Mouse (Mus musculus) forebrain, embryonic 11.5 days (tissue): ENCODE data around the gene Tmem200b. TPM values are rescaled to one million over a fixed set of nuclear protein-coding genes. Genes with fewer than 3 reads are reported as not detected.
A peak's percentile ranks its signal among the peaks of the same experiment; 100 is the strongest.

Source experiments
- ATAC-seq: fragments of 200-750 bp; cut with Nextera tagmentation; replicated peaks from 2 replicates; pipeline ENCODE4 v1.8.0; 2017; ENCODE audit warnings: moderate TSS enrichment; ENCODE audit not compliant: low FRiP score
- DNase-seq: peaks from one replicate; pipeline ENCODE4 v3.0.0-alpha.2; 2017; ENCODE audit warnings: low spot score
- H3K27ac ChIP-seq: fragments of 300-500 bp; sonication (generic); 2 replicates; pipeline ENCODE4 v1.5.1; 2014; ENCODE audit warnings: low read depth, low read length
- H3K27me3 ChIP-seq: fragments of 300-500 bp; sonication (generic); 2 replicates; pipeline ENCODE4 v1.6.1; 2014; ENCODE audit warnings: mild to moderate bottlenecking, low read length, mixed read lengths; ENCODE audit not compliant: control insufficient read depth, insufficient read depth
- H3K36me3 ChIP-seq: fragments of 300-500 bp; sonication (generic); 2 replicates; pipeline ENCODE4 v1.6.1; 2014; ENCODE audit warnings: mild to moderate bottlenecking, low read length, moderate library complexity, mixed read lengths; ENCODE audit not compliant: control insufficient read depth, insufficient read depth
- H3K4me1 ChIP-seq: fragments of 300-500 bp; sonication (generic); replicated peaks from 2 replicates; pipeline ENCODE4 v1.6.1; 2014; ENCODE audit warnings: low read length, mixed read lengths; ENCODE audit not compliant: control insufficient read depth, insufficient read depth
- H3K4me2 ChIP-seq: fragments of 300-500 bp; sonication (generic); 2 replicates; pipeline ENCODE4 v1.6.1; 2014; ENCODE audit warnings: low read depth, mild to moderate bottlenecking, low read length, moderate library complexity, mixed read lengths; ENCODE audit not compliant: severe bottlenecking
- H3K4me3 ChIP-seq: fragments of 300-500 bp; sonication (generic); 2 replicates; pipeline ENCODE4 v1.5.1; 2014; ENCODE audit warnings: low read depth, low read length
- H3K9ac ChIP-seq: fragments of 300-500 bp; sonication (generic); 2 replicates; pipeline ENCODE4 v1.6.1; 2014; ENCODE audit warnings: low read length
- H3K9me3 ChIP-seq: fragments of 300-500 bp; sonication (generic); 2 replicates; pipeline ENCODE4 v1.6.1; 2016; ENCODE audit warnings: low read length, mixed read lengths; ENCODE audit not compliant: control insufficient read depth
- WGBS: fragments of 180-500 bp; shearing (Covaris S2); extraction: QIAGEN DNeasy Blood & Tissue Kit; methylation state at CpG from one replicate; pipeline ENCODE4 v1.1.7; 2014; 5-methylcytosine and 5-hydroxymethylcytosine counted together
- polyA plus RNA-seq: library from polyadenylated mRNA; unstranded; fragments of >200 nt; fragmentation: Nextera tagmentation; extraction: Ambion mirVana; gene quantifications from 2 replicates; pipeline ENCODE4 v1.2.1, GENCODE M21; 2014

The Tmem200b gene
- polyA plus RNA-seq, 1 experiment from 2014 or later: 1.2 TPM

DNA sequence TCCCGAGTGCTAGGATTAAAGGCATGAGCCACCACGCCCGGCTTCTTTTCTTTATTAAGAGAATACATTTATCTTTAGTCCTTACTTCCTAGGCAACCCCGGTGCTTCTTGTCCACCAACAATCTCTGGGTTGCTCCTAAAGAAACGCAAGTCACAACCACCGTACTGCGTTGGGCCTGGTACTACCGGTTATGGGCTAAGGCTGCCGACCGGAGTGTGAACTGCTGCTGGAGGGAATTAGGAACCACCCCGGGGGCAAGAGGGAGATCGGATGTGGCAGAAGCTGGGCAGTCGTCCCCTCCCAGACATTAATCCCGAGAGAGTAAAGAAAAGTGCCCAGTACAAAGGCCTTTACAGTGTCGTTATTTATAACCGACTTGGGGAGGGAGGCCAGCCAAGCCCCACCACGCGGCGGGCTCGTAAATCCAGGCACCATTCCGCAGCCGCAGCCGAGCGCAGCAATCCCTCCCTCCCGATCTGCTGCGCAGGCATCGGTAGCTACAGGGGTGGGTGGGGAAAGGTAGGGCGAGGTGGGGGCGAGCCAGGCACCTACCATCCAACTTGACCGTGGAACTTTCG, 6.6 kb upstream of the Tmem200b start:
- peak; percentile 65 for DNase-seq
- peaks cover 16% of the 10 kb centered on the region for H3K4me1 ChIP-seq
- WGBS: 1% methylated on average over 31 of the region's 31 CpGs
- peak overlapping the region; percentile 25 for H3K4me3 ChIP-seq
- peak overlapping the region; percentile 53 for H3K4me2 ChIP-seq
- peak overlapping the region; percentile 42 for H3K9ac ChIP-seq
- no peaks in the 10 kb centered on the region for H3K36me3 ChIP-seq
- no peak overlapping the region for H3K27ac ChIP-seq
- ATAC-seq: no peak
- H3K27me3 ChIP-seq: peaks cover 64% of the 10 kb centered on the region
- no peaks in the 10 kb centered on the region for H3K9me3 ChIP-seq

DNA sequence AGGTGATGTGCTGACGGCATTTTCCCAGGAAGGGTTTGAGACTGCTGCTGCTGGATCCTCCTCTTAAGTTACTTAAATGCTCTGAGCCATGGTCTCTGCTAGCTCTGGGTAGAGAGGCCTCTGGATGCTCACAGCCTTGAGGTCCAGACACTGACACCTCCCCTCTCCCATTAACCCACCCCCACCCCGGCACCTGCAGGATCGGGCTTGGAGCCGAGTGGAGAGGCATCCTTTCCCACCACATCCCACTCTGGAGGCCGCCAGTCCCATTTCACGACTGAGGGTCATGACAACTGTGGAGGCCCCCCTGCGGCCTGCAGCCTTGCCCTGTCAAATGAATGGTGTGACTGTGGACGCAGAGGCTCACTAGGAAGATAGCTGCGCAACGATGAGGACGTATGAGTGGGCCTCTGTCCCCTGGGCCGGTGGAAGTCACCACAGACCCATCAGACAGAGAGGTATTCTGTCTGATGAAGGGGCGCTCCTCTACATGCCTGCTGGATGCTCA, 5.7 kb upstream of the Tmem200b start:
- Histone ChIP-seq H3K36me3 (no peaks in the 10 kb centered on the region), H3K27ac (no peak overlapping the region), H3K9ac (no peak overlapping the region), H3K4me3 (0 out of 2 replicates have a peak overlapping the region, but pooled peaks have one; percentile 25), H3K4me1 (peaks cover 20% of the 10 kb centered on the region), H3K27me3 (peaks cover 73% of the 10 kb centered on the region), H3K4me2 (peak overlapping the region; percentile 53; the same call in 1 of the 2 replicates), H3K9me3 (no peaks in the 10 kb centered on the region)
- WGBS: 24% methylated on average over 13 of the region's 13 CpGs
- DNase-seq (no peak), ATAC-seq (no peak)

- 0 out of 2 replicates have a peak, but pooled peaks have one; percentile 36 for ATAC-seq
Observed at GRCm38 (mm10) chr4:131916425-131916824, 5.1 kb upstream of the Tmem200b start.

DNA sequence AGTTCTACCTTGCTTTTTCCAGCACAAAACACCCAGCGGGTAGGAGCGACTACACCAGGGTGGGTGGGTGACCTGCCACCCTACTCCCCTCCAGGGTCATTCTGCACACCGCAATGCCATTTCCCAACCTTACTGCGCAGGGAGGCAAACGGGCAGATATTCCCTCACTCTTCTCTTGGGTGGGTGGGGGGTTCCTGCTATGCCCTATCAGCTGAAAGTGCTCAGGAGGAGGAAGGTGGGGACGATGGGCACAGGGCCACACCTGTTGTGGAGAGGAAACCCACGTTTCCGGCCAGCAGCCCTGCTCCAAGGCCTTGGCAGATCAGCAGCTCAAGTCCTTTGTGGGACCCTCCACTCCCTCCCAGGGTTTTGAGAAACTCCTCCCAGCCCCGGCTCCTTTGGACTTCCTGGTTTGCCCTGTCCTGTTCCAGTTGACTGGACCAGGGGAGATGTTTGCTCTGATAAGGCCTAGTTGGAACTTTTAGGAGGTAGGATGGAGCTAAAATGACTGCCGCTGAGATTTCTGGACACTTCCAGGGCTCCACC, 4.5 kb upstream of the Tmem200b start:
- WGBS: 83% methylated on average over 10 of the region's 10 CpGs
- Histone ChIP-seq H3K9me3 (no peaks in the 10 kb centered on the region), H3K4me3 (no peak overlapping the region), H3K36me3 (no peaks in the 10 kb centered on the region), H3K4me2 (no peak overlapping the region), H3K4me1 (peaks cover 32% of the 10 kb centered on the region), H3K9ac (no peak overlapping the region), H3K27ac (no peak overlapping the region), H3K27me3 (peaks cover 85% of the 10 kb centered on the region)
- ATAC-seq (no peak), DNase-seq (no peak)

More at GRCm38 (mm10) chr4:131916425-131916824, 5.1 kb upstream of the Tmem200b start:
- Histone ChIP-seq H3K27ac (no peak overlapping the region), H3K9me3 (no peaks in the 10 kb centered on the region), H3K36me3 (no peaks in the 10 kb centered on the region), H3K4me1 (peaks cover 25% of the 10 kb centered on the region), H3K27me3 (peaks cover 78% of the 10 kb centered on the region), H3K4me3 (no peak overlapping the region), H3K4me2 (no peak overlapping the region), H3K9ac (no peak overlapping the region)
- peak; percentile 91 for DNase-seq
- 5% methylated on average over 15 of the region's 15 CpGs for WGBS

- H3K9me3 ChIP-seq: no peaks in the 10 kb centered on the region
- H3K4me3 ChIP-seq: no peak overlapping the region
- no peak overlapping the region for H3K27ac ChIP-seq
- DNase-seq (no peak), ATAC-seq (no peak)
- 49% methylated on average over 7 of the region's 7 CpGs for WGBS
- H3K27me3 ChIP-seq: peaks cover 93% of the 10 kb centered on the region
- no peak overlapping the region for H3K4me2 ChIP-seq
- no peak overlapping the region for H3K9ac ChIP-seq
- no peaks in the 10 kb centered on the region for H3K36me3 ChIP-seq
- peaks cover 36% of the 10 kb centered on the region for H3K4me1 ChIP-seq
Observed at GRCm38 (mm10) chr4:131918026-131918533, 3.5 kb upstream of the Tmem200b start.

DNA sequence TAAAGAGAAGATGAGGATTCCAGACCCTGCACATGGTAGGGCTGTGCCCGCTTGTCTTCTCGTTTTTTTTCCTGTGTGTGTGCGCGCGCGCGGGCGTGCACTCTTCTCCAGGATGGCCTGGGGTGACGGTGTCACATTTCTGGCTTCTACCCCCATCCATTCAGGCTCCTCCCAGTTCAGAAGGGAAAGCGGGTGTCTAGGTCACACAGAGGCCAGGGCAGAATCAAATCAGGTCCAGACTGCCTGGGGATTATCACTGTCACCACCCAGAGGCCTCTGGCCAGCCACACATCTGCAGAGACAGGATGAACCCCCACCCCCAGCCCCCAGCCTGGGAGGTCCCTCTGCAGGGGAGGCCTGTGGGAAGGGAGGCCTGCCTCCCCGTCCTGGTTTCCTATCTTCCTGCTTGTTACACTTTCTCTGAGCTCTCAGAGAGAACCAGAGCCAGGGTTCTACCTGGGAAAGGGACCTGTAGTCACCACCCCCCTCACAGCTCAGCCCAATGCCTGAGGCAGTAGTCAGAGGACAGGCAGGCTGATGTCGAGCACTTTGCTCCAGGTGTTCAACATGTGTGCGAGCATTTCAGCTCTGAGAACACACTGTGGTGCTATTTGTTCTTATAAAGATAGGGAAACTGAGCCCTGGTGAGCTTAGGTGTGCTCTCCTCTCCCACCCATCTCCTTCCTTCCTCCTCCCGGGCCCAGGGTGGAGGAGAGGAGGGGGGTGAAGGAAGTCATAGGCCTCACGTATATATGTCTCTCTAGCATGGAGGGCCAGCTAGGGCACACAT, 2.7 kb upstream of the Tmem200b start:
- Histone ChIP-seq H3K4me1 (peaks cover 36% of the 10 kb centered on the region), H3K4me2 (no peak overlapping the region), H3K9me3 (no peaks in the 10 kb centered on the region), H3K27me3 (peaks cover 91% of the 10 kb centered on the region), H3K27ac (no peak overlapping the region), H3K4me3 (no peak overlapping the region), H3K36me3 (no peaks in the 10 kb centered on the region), H3K9ac (no peak overlapping the region)
- DNase-seq (peak; percentile 68), ATAC-seq (no peak)
- WGBS: 13% methylated on average over 15 of the region's 15 CpGs

- Histone ChIP-seq H3K36me3 (no peaks in the 10 kb centered on the region; the same call in 1 of the 2 replicates), H3K9me3 (no peaks in the 10 kb centered on the region), H3K27me3 (peaks cover 89% of the 10 kb centered on the region), H3K9ac (no peak overlapping the region), H3K4me3 (peak overlapping the region; percentile 41), H3K4me1 (peaks cover 36% of the 10 kb centered on the region), H3K4me2 (no peak overlapping the region), H3K27ac (no peak overlapping the region)
- DNase-seq (no peak), ATAC-seq (no peak)
- 9% methylated on average over 15 of the region's 15 CpGs for WGBS
Observed at GRCm38 (mm10) chr4:131919506-131920140, 1.9 kb upstream of the Tmem200b start.

DNA sequence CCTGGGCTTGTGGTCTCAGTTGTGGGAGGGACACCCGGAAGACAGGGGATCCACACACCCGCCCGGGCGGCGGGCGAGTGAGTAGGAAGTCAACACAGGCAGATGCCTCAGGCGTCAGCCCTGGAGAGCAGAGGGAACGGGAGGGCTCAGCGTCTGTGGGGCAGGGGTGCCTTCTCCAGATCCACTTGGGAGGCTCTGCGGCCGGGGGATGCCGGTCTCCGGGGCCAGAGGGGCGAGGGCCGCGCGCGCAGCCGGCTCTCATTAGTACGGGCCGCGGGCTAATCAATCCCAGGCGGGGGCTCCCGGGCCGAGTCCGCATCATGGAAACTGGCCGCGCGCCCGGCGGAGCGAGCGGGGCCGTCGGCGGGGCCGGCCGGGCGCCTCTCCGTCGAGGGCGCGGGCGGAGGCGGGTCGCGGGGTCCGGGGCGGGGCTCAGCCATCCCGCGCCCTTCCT, 1.4 kb upstream of the Tmem200b start:
- Histone ChIP-seq H3K27ac (no peak overlapping the region), H3K9ac (peak overlapping the region; percentile 37; the same call in 1 of the 2 replicates), H3K36me3 (no peaks in the 10 kb centered on the region; the same call in 1 of the 2 replicates), H3K4me3 (peak overlapping the region; percentile 41), H3K27me3 (peaks cover 86% of the 10 kb centered on the region), H3K9me3 (no peaks in the 10 kb centered on the region), H3K4me2 (peak overlapping the region; percentile 68), H3K4me1 (peaks cover 33% of the 10 kb centered on the region)
- 2% methylated on average over 25 of the region's 51 CpGs for WGBS
- ATAC-seq (no peak), DNase-seq (peak; percentile 74)
